Mouse (Mus musculus): ENCODE measurements around the gene Cd47.

DNA sequence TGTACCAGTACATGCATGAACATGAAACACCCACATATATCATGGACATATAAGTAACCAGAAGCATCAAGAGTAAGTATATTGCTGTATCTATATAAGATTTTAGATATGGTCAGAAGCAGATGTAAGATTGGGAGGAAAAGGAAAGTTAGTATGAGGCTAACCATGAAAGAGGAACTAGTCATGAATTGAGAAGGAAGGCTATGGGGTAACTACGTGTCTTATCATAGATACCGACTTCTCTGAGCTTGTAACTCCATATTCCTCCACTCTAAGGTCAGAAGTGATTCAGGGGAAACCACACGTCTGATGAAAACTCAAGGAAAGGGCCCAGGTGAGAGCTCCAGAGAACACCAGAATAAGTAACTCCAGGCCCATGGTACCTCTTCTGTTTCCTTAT lies 52.6 kb downstream of the Cd47 start:
- TF ChIP-seq CTCF (IDR thresholded peaks at IDR 0.05; ENCODE audit: low read depth) (no peak), EP300 (IDR thresholded peaks at IDR 0.05; ENCODE audit: low read depth) (no peak)

Measured in heart, postnatal 0 days (tissue).